Mouse (Mus musculus) Muller cell, postnatal 12 days (primary cell): ENCODE measurements around the gene Olfr623.

ENCODE experiments used
- DNase-seq: peaks from one replicate; pipeline ENCODE4 v3.0.0-alpha.2; 2015; ENCODE audit errors: inconsistent ontology term

Olfr623 gene

DNA sequence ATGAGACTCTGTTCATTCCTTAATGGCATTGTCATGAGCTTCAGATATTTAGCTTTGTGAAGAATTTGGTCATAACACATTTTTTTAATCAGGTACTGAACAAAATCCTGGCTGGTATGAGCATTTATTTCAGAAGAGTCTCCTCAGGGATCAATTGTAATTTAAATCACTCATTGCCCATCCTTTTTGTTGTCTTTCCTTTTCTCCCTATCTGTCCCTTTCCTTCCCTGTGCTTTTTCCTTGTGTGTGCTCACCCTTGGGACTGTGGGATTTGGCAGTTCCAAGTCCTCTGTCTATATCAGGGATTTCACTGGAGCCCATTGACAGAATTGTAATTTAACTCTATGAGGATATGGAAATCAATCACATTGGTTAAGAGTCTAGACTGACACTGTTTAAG is at the start of gene Olfr623:
TSS of gene Olfr623 (minus strand) at position 101 of the 400 bp plus-strand sequence.
- DNase-seq, result no peak

DNA sequence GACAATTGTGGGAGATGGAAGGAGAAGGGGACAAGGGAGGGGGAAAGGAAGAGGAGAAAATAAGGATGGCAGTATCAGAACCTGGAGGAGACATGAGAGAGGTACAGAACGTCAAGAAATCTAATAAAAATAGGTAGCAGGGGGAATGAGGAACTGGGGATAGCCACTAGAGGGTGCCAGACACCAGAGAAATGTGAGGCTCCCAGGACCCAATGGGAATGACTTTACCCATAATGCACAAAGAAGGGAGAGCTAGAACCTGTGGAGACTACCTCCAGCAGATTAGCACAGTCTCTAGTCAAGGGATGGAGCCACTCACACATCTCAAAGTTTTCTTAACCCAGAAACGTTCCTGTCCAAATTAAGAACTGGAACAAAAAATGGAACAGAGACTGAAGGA is 48.5 kb upstream of the Olfr623 start:
- no peak for DNase-seq

DNA sequence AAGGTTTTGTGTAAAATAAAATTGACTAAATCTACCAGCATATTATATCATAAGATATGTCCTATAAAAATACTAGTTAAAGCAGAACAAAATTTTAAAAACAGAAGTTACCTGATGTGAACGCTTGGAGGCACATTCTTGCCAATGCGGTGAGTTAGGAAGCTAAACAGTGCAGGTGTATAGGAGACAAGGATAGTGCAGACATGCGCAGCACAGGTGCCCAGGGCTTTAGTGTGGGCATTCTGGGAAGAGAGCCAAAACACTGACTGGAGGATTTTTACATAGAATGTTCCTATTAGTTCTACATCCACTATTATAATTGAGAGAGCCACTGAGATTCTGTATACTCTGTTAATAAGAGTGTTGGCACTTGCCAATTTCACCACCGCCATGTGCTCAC is 36.0 kb upstream of the Olfr623 start:
- no peak for DNase-seq

DNA sequence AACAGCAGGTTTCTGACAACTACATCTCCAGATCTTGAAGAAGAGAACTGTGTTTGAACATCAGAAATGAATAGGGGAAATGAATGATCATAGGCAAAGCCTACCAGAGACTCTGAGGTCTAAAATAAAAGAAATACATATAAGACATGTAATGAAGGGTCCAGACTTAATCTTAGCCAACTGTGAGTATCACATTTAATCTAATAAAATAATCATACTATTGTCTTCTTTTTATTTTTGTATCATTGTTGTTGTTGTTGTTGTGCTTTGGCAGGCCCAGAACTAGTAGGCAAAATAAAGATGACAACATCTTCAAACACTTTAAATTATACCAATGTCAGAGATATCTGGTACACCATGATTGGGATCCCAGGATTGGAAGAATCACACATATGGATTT is 18.9 kb upstream of the Olfr623 start, which contains the start of gene Olfr625-ps1:
TSS of gene Olfr625-ps1 (plus strand) at position 301 of the 400 bp plus-strand sequence.
- DNase-seq, result no peak

DNA sequence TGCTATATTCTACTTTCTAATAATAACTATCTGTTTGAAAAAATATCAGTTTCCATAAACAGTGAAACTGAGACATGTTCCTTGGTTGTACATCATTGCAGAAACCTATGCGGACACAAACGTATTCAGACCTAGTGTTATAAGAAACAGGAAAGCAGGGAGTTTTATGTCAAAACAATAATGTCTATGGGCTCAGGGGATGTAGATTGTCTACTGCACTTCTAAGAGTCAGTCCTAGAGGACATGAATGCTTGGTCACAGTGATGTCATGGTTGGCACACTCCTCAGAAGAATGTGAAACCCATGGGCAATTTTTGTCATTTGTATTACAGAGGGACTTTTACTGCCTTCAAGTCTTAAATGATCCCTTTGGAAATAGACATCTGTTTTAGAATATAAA is 7.6 kb upstream of the Olfr623 start, which contains the start of gene Olfr624:
TSS of gene Olfr624 (minus strand) at position 101 of the 400 bp plus-strand sequence.
- no peak for DNase-seq

DNA sequence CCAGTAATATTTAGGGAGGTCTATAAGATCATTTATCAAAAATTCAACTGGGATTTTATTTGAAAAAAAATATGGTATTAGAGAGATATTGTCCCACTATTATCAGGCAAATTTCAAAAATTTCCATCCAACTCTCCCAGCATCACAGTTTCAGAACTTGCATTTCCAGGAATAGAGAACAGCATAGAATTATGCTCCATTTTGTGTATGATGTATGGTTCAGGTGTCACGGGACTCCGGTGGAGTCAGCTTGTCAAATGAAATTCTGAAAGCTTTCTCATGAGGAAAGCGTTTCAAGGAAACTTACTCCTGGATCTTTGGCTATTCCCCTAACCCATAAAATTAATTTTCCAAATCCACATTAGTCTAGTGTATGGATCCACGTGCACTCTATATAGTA is 19.4 kb downstream of the Olfr623 start:
- DNase-seq, result no peak

DNA sequence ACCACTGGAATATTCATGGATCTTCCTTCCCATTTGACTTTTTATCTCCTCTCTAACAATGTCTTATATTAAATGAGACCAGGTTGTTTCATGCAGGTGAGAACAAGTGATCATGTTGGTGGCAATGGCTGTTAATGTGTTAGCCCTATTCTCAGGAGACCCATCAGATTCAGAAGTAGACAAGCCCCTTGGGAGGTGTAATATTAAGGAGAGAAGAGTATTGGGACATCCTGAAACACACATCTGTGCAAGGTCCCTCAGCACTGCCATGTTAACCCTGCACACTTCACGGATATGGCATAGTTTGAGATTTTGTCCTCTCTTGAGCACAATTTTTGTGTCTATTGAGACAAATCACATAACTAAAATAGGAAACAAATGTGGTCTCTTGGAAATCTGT is 20.9 kb downstream of the Olfr623 start, which contains the start of gene Olfr622:
TSS of gene Olfr622 (minus strand) at position 101 of the 400 bp plus-strand sequence.
- no peak for DNase-seq

DNA sequence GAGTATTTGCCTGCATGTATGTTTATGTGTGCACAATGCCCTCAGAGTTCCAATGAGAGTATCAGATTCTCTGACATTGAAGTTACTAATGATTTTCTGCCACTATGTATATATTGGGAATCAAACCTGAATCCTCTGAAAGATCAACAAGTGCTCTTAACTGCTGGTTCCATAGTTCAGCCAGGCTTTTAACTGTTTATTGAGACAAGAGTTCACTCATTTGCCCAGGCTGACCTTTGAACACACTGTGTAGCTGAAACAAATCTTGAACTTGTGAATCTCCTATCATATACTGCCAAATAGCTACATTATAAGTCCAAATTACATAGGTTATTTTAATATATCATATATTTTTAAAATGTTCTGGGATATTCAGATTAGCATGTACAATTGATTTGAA is 26.7 kb downstream of the Olfr623 start:
- DNase-seq, result no peak

DNA sequence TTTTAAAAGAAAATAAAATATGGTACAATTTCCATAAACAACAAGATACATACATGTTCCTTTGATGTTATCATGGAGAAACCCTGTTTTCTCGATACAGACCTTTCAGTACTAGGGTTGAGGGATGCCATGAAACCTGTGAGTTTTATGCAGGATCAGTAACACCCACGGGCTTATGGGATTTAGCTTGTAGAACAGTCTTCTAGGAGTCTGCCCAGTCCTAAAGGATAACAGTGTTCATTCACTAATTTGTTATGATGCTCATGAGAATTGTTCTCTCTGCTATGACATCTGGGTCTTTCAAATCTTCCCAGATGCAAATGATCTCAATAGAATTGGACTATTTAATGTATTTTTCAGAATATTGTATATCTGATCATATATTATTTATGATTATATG is 51.1 kb downstream of the Olfr623 start, which contains the start of gene Olfr620:
TSS of gene Olfr620 (minus strand) at position 101 of the 400 bp plus-strand sequence.
- no peak for DNase-seq
